Mouse (Mus musculus) cortical plate, adult 2 months (tissue): ENCODE measurements around the gene Atp2c1.

ENCODE experiments used
- CTCF ChIP-seq: fragments of 200-500 bp; IDR thresholded peaks from 2 replicates; pipeline ENCODE4 v1.5.1; 2011; ENCODE audit warnings: mild to moderate bottlenecking, control low read depth, low read length; ENCODE audit not compliant: insufficient read depth; ENCODE audit errors: extremely low read depth
- POLR2A ChIP-seq: fragments of 200-500 bp; IDR thresholded peaks from 2 replicates; pipeline ENCODE4 v1.6.1; 2011; ENCODE audit warnings: mild to moderate bottlenecking, low read length, control low read depth; ENCODE audit not compliant: insufficient read depth; ENCODE audit errors: extremely low read depth

DNA sequence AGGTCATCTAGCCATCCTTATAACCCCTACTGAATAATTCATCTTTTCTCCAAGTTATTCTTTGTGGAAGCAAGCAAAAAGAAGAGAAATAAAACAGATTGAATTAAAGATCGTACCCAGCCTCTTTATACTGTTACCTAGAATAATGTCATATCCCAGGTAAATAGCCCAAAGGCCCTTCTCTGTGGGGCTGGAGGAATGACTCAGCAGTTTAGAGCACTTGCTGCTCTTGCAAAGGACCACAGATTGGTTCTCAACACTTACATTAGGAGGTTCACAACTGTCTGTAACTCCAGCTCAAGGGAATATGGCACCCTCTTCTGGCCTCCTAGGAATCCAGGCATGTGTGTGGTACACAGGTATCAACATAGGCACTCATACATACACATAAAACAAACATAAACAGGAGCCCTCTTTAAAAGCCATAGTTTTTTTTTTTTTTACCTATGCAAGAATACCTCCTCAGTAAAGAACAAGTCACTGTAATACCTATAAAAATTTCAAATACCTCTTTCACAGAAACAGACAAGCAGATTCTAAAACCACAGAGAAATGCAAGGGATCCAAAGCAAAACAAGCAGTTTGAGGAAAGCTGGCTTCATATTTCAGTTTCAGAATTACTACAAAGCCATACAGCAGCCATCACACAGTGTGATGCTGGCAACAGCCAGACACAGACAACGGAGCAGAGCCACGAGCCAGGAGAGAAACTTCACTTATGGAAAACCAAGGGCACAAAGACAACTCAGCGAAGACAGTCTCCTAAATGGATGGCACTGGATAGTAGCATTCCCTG lies 44.2 kb downstream of the Atp2c1 start:
- TF ChIP-seq CTCF (no peak), POLR2A (no peak)
